Mouse (Mus musculus): ENCODE measurements around the gene Gpat3.

DNA sequence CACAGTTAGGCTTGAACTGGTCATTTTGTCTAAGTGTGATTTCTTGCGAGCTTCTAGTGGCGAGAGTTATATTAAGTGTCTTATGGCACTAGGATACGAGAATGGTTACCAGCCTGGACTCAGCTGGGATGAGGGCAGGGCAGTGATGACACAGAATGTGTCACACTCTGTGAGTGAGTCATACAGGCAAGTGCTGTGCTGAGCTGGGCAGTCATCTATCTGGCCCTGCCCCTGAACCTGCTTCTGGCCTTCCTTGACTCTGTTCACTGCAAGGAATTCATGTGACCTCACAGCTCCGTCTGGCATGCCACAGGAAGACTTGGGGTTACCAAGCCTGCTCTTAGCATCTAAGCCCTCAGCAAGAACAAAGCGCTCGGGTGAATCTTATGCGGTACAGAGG is 16.3 kb downstream of the Gpat3 start:
- TF ChIP-seq CTCF (IDR thresholded peaks at IDR 0.05; ENCODE audit: low read depth, low read length), result no peak
- TF ChIP-seq POLR2A (IDR thresholded peaks at IDR 0.05; ENCODE audit: borderline replicate concordance, low read depth, low read length), result no peak
